Mouse (Mus musculus): ENCODE data around the gene Htra1.
A peak's percentile ranks its signal among the peaks of the same experiment; 100 is the strongest.

Htra1 gene

GRCm38 (mm10) chr7:130935793-130936471, at the start of gene Htra1:
Gene Htra1, plus strand, starts transcription at chr7:130936111.
- DNase-seq (ENCODE audit: extremely low read depth, insufficient read length, low spot score) = peak; percentile 97

- DNase-seq (ENCODE audit: extremely low read depth, insufficient read length, low spot score) = no peak
Observed at GRCm38 (mm10) chr7:130886246-130886645, 49.7 kb upstream of the Htra1 start.

GRCm38 (mm10) chr7:130887946-130888345, 48.0 kb upstream of the Htra1 start:
- no peak for DNase-seq (ENCODE audit: extremely low read depth, insufficient read length, low spot score)

GRCm38 (mm10) chr7:130890871-130891270, 45.0 kb upstream of the Htra1 start:
- no peak for DNase-seq (ENCODE audit: extremely low read depth, insufficient read length, low spot score)

- no peak for DNase-seq (ENCODE audit: extremely low read depth, insufficient read length, low spot score)
Observed at GRCm38 (mm10) chr7:130892973-130893372, 42.9 kb upstream of the Htra1 start.

GRCm38 (mm10) chr7:130894931-130895617, 40.8 kb upstream of the Htra1 start:
- no peak for DNase-seq (ENCODE audit: extremely low read depth, insufficient read length, low spot score)

- no peak for DNase-seq (ENCODE audit: extremely low read depth, insufficient read length, low spot score)
Observed at GRCm38 (mm10) chr7:130895618-130895945, 40.3 kb upstream of the Htra1 start.

GRCm38 (mm10) chr7:130896064-130896463, 39.8 kb upstream of the Htra1 start:
- no peak for DNase-seq (ENCODE audit: extremely low read depth, insufficient read length, low spot score)

GRCm38 (mm10) chr7:130897201-130897600, 38.7 kb upstream of the Htra1 start:
- no peak for DNase-seq (ENCODE audit: extremely low read depth, insufficient read length, low spot score)

GRCm38 (mm10) chr7:130898373-130898772, 37.5 kb upstream of the Htra1 start:
- peak; percentile 25 for DNase-seq (ENCODE audit: extremely low read depth, insufficient read length, low spot score)

- DNase-seq (ENCODE audit: extremely low read depth, insufficient read length, low spot score) = no peak
Observed at GRCm38 (mm10) chr7:130900233-130900848, 35.6 kb upstream of the Htra1 start.

GRCm38 (mm10) chr7:130902929-130903328, 33.0 kb upstream of the Htra1 start:
- DNase-seq (ENCODE audit: extremely low read depth, insufficient read length, low spot score) = no peak

- no peak for DNase-seq (ENCODE audit: extremely low read depth, insufficient read length, low spot score)
Observed at GRCm38 (mm10) chr7:130903505-130904074, 32.3 kb upstream of the Htra1 start.

- DNase-seq (ENCODE audit: extremely low read depth, insufficient read length, low spot score) = no peak
Observed at GRCm38 (mm10) chr7:130904571-130905365, 31.1 kb upstream of the Htra1 start.

GRCm38 (mm10) chr7:130910841-130911240, 25.1 kb upstream of the Htra1 start:
- DNase-seq (ENCODE audit: extremely low read depth, insufficient read length, low spot score) = no peak

GRCm38 (mm10) chr7:130914693-130915363, 21.1 kb upstream of the Htra1 start:
- DNase-seq (ENCODE audit: extremely low read depth, insufficient read length, low spot score) = no peak

GRCm38 (mm10) chr7:130918260-130918659, 17.7 kb upstream of the Htra1 start:
- DNase-seq (ENCODE audit: extremely low read depth, insufficient read length, low spot score) = no peak

- DNase-seq (ENCODE audit: extremely low read depth, insufficient read length, low spot score) = peak; percentile 60
Observed at GRCm38 (mm10) chr7:130922981-130923731, 12.8 kb upstream of the Htra1 start.

GRCm38 (mm10) chr7:130930401-130930800, 5.5 kb upstream of the Htra1 start:
- no peak for DNase-seq (ENCODE audit: extremely low read depth, insufficient read length, low spot score)

- DNase-seq (ENCODE audit: extremely low read depth, insufficient read length, low spot score) = no peak
Observed at GRCm38 (mm10) chr7:130932921-130933320, 3.0 kb upstream of the Htra1 start.
